Mouse (Mus musculus) stomach, adult 2 months (tissue): Measurements from ENCODE around the gene Anapc5. TPM values are rescaled to one million over a fixed set of nuclear protein-coding genes. Genes with fewer than 3 reads are reported as not detected.

Experiments
- polyA plus RNA-seq: library from polyadenylated mRNA; depleted of rRNA; stranded (reverse); fragments of >200 nt; gene quantifications from 2 replicates; pipeline ENCODE4 v1.2.3, GENCODE M21; 2012; rRNA removed

The Anapc5 gene
- 78.5 and 82.0 TPM in 2 replicates for polyA plus RNA-seq

GRCm38 (mm10) chr5:122820777-122821523 lies at the start of gene Anapc5:
Gene Anapc5 (minus strand): TSS chr5:122821339.

DNA sequence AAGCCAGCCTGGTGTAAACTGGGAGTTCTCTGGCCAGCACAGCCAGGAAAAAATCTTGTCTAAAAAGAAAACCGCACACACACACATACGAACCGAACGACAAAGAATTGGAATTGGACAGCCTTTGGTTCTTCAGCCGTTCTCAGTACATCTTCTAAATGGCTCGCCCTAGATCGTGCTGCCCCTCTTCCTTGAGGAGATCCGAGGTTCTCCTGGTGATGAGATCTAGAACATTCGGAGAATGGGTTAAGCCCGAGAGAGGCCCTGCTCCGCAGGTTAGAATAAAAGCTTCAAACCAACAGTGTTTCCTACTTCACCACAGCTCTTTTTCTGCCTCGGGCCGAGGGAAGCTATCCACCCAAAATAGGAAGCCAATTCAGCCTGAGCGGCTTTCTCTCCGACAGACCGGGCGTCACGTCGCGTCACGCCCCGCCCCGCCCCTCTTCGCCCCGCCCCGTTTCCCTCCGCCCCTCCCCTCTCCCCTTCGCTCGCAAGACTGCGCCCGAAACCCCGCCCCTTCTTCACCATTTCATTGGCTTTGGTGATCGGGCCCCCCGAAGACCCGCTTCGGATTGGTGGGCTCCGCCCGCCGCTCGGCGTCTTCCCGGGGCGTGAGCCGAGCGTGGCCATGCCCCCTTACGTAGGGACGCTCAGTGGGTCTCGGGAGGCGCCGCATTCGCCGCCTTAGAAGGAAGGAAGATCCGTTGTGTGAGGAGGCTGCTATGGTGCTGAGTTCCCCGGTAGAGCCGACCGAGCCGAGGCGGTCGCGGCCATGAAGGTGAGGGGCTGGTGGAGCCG lies 28.6 kb upstream of the Anapc5 start, which contains the start of gene Rnf34:
Gene Rnf34, plus strand, starts transcription at position 528 of the 798 bp plus-strand sequence.

GRCm38 (mm10) chr5:122779277-122779834 lies 41.8 kb downstream of the Anapc5 start, which contains the start of gene Camkk2:
Gene Camkk2 (minus strand): TSS chr5:122779409.

Other genes with a start within 250 kb of the Anapc5 start
- gene Ift81, start 206.8 kb downstream of the Anapc5 start, polyA plus RNA-seq, result 0.31 and 0.62 TPM in 2 replicates
- gene P2rx7, start 177.4 kb downstream of the Anapc5 start, polyA plus RNA-seq, result 5.0 and 7.4 TPM in 2 replicates
- gene P2rx4, start 113.8 kb downstream of the Anapc5 start, polyA plus RNA-seq, result 26.7 and 29.5 TPM in 2 replicates
- gene Camkk2, start 41.9 kb downstream of the Anapc5 start, polyA plus RNA-seq, result 17.1 and 17.3 TPM in 2 replicates
- 1.8 and 2.5 TPM in 2 replicates for gene Rnf34, start 28.7 kb upstream of the Anapc5 start, polyA plus RNA-seq
- 6.7 and 8.6 TPM in 2 replicates for gene Kdm2b, start 168.5 kb upstream of the Anapc5 start, polyA plus RNA-seq
- gene Orai1, start 193.7 kb upstream of the Anapc5 start, polyA plus RNA-seq, result 50.3 and 82.7 TPM in 2 replicates
- gene Morn3, start 225.7 kb upstream of the Anapc5 start, polyA plus RNA-seq, result not detected in 2 replicates
- gene Tmem120b, start 247.1 kb upstream of the Anapc5 start, polyA plus RNA-seq, result 3.1 and 3.4 TPM in 2 replicates